1 mouse cellular context compared by ENCODE assay signal in the genomic region with DNA sequence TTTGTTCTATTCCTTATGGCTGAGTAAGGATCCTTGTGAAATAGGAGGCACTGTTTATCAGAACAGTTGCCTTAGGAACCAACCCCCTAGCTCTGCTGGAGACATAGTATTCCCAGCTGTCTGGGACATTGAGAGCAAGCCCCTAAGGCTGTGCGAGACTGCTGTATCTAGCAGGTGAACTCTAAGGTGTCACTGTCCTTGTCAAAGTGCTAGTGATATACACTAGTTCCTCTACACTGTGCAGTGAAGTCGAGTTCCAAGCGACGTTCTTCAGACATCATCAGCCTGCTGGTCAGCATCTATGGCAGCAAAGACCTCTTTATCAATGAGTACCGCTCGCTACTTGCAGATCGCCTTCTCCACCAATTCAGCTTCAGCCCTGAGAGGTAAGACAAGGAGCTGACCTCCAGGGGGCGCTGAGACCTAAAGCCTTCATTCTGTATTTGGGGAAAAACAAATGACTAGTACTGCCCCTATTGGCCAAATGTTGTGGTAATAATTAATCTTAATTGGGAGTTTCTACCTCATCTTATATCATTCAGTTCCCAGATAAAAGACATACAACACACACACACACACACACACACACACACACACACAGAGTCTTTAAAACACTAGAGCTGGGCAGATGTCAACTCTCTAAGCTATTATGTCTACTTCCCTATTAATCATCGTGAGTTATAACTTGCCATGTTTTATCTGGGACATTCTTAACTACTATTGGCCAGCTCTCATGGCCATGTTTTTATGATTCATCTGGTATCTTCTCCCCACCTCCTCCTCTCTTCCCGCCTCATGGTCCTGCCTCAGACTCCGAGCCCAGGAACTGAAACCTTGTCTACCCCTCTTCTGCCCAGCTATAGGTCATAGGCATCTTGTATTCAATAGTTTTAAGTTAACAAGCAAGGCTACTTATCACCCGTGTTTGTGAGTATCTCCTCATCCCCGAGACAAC.
TF ChIP-seq lines count a peak whose summit lies in the region.

No protein-coding gene starts in this region.

TF ChIP-seq in ES-E14, 5 proteins besides CTCF, POLR2A, EP300 and RAD21 (continued from another document):
- TF ChIP-seq CHD2 (IDR thresholded peaks at IDR 0.05; ENCODE audit: low read depth, low read length), result no peak
- TF ChIP-seq HCFC1 (IDR thresholded peaks at IDR 0.05; ENCODE audit: borderline replicate concordance, insufficient read depth, low read length), result no peak
- no peak for TF ChIP-seq MAFK (IDR thresholded peaks at IDR 0.05; ENCODE audit: insufficient read depth, low read depth, low read length)
